Mouse (Mus musculus): ENCODE results near the gene Etv2. TPM values are rescaled to one million over a fixed set of nuclear protein-coding genes. Genes with fewer than 3 reads are reported as not detected.

Gene Etv2
- polyA plus RNA-seq (2012; fragmentation: generic; extraction: Trizol) = under 1 TPM in 1 of 2 experiments, not detected in 1; 0.05 TPM

DNA sequence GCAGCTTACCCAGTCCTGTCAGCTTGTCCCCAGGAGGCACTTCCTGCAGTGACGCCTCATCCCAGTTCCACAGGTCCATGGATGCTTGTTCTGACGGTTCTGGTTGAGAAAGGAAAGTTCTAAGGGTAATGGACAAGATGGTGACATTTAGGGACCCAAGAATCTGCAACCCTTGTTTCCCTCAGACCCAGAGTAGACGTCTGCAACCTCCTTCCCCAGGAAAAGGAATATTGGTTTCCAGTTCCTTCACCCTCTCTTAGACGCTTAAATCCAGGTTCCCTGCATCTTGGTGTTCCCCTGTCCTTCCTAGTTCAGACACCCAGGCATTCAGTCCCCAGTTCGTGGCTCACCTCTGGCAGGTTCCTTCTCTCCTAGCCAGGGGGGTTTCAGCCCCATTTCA lies at the start of gene Etv2:
Etv2 (minus strand) TSS at position 101 of the 400 bp plus-strand sequence.

DNA sequence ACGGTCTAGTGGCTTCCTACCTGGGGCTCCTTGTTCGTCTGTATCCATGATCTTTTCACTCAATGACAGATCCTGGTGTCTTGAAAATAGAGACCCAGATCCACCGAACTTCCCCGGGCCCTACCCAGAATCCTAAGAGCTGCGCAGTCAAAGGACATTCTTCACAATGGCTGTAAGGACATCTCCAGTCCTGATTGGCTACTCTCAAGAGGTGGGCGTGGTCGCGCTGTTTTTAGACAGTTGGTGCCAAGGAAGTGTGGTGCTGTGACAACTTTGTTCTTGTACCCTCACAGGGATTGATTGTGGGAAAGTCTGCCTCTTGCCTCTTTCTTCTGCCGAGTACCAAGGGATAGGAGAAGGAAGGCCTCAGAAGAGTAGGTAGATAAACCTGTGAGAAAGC lies 35.8 kb upstream of the Etv2 start, which contains the start of gene Pmis2:
Pmis2 (minus strand) TSS at position 126 of the 400 bp plus-strand sequence.

DNA sequence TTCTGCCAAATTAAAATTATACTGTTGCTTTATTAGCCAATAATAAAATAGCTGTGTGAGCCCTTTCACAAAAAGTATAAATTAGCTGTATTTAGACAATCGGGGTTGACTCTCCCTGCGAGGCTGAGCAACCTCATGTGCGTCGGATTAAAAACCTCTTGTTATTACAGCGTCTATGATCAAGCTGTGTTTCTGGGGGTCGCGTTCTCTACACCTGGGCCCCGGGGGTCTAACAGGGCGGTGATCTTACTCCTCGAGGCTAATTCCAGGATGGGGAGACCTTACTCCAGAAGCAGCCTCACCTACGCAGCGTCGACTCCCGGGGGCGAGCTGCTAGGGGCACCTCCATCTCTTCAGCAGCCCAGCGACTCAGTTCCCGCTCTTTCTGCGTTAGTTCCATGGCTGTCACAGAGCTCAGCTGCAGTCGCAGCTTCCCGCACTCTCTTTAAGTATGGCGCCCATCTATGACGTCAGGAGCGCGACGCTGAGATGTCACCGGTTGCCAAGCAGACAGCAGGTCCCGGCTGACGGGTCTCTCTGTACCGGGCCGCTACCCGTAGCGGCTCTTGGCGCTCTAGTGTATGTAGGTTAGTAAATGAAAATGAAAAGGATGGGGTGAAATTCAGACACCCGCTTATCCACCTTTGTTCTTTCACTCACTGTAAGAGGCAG lies 29.0 kb upstream of the Etv2 start, which contains the start of gene Haus5:
Haus5 (minus strand) TSS at position 466 of the 672 bp plus-strand sequence.

DNA sequence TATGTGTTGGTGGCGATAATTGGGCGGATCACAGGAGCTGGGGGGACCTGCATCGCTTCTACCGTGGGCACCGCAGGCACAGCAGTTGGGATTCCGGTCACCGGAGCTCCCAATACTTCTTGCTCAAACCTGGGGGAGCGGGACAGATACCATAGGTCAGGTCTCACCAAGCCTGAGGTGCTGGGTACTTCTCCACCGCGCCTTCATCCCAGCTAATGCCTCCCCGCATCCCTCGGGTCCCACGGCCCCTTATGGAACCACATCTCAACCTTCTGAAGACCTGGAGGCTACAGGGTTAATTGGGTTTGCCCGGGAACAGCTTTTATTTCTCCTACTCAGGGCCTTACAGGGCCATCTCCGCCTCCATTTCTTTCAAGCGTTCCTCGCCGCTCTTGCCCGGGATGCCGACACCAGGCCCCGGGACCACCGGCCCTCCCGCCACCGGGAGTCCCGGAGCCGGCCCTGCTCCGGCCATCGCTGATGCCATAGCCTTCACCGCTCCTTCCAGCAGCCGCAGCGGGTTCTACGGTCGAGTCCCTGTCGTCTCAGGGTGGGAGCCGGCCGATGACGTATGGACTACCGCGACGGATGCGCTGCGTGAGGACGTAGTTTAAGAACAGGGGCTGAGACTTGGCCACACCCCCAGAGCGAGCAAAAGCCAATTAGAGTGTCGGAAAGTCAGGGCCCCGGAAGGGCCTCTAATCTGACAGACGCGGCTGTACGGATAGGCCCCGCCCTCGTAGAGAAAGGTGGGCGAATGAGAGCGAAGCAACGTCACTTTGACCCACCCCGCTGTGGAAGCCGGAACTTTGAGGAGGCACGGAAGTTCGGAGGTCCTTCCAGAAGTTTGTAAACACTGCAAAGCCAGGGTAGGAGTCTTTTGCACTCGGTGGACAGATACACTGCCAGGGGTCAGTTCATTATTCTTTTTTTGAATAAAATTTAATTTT lies 14.2 kb upstream of the Etv2 start, which contains the start of gene Rbm42:
Rbm42 (minus strand) TSS at position 727 of the 950 bp plus-strand sequence.

DNA sequence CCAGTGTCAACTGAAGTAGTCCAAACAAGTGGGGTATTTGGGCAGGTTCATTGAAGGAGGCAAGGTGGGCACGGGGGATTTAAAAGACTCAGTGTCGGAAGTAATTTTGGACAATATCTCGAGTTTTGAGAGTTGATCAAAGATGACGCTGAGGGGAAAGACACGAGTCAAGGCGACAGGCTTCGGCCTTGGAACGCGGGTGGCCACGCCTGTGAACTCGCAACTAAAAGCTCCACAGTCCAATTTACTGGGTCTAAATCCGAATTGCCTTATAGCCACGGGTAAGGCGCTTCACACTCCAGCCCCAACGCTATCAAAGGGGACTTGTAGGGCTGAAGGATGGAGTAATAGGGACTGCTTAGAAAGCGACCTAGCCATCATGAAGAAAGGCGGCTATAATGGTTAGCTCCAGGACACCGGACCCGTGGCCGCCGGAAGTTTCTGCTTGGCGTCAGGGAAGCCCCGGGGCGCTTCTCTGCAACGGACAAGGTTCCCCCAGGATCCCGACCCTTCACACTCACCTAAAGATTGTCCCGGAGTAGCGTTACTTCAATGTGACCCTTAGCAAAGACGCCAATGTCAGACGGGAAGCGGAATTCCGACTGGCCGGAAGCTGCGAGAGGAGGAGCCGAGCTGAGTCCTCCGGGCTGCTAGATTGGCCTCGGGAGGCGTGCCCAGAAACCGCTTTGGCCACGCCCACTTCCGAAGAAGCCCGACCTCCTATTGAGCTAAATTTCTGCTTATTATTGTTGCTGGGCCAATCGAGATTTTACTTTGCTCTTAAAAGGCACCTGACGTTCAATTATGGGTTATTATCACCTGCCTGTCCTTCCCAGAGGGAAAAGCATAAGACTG lies 9.9 kb downstream of the Etv2 start, which contains the start of gene Cox6b1:
Cox6b1 (minus strand) TSS at position 622 of the 855 bp plus-strand sequence.

DNA sequence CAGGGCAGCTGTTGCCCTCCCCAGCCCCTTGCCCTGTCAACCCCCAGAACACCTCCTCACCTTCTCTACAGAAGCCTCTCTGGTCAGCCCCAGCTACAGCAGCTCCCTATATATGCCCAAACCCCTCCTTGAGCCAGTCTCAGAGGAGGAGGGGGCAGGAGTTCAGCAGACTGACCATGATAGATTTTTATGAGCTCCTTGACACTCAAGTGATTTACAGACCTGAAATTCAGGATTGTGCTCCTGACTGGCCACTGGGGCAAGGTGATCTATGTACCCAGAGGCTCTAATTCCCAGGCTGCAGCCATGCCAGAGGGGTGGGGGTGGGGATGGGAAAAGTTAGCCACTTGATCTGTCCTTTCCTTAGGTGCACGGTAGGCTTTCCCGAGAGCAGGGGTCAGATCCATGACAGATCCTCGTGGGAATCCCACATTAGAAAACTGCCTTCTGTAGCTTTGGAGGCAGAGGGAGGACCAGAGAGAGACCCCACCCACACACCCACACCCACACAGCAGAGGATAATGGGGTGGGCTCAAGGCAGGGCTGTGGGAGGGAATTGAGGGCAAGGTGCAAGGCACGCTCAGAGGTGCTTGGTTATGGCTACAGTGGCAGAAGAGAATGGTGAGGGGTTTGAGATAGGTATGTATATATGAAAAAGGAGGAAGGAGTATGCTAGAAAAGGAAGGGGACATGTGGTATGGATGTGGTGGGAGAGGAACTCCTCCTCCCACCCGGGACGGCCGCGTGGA lies 22.8 kb downstream of the Etv2 start, which contains the start of gene Upk1a:
Upk1a (minus strand) TSS at position 194 of the 749 bp plus-strand sequence.

DNA sequence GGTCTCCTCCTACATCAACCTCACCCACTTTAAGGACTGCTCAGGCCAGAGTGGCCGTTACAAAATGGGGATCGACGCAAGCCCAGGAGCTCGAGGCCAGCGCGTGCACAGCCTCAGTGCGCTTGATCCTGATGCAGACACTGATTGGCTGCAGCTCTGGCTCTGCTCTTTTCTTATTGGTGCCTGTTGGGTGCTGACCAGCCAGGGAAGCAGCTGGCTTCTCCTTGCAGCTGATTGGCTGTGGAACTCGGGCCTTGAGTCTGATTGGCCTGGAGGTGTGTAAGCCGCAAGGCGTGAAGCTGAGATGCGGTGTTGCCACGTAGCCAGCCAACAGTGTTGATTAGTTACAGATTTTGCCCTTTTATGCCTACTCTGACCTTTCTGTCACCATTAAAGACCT lies 36.9 kb downstream of the Etv2 start, which contains the start of gene Zbtb32:
Zbtb32 (minus strand) TSS at position 124 of the 400 bp plus-strand sequence.

DNA sequence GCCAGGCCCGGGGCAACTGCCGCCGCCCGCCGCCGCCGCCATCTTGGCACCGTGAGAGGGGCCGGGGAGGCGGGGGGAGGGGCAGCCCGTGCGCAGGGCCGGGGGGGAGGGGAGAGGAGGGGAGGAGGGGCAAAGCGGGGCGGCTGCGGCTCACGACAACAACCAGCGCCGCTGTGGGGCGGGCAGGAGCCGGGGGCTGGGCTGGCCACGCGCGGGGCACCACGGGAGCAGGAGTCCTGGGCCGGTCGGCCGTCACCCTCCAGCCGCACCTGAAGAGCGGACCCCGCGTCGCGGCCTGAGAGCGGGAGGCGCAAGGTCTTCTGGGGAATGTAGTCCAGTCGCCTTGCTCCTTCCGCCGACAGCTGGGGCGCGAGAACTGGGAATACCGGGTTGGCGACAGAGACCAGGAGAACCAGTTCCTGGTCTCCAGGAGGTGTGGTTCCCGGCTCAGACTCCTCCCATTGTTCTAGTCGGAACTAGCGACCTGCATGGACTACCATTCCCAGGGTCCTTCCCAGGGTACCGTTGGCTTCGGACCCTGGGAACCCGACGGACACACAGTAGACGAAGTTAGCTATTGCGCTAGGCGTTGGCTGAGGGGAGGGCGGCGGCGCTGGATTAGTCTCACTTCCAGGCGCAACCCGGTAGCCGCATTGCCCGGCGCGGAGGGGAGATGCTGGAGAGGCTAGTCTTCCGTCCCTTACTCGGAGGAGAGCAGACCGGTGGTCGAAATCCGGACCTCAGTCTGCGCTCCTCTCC lies 46.8 kb downstream of the Etv2 start, which contains the start of gene Kmt2b:
Kmt2b (minus strand) TSS at position 51 of the 759 bp plus-strand sequence.

Other genes with a start within 250 kb of the Etv2 start
- not detected for gene Tyrobp, start 222.1 kb downstream of the Etv2 start, polyA plus RNA-seq (2012; fragmentation: generic; extraction: Trizol)
- not detected for gene Hcst, start 216.0 kb downstream of the Etv2 start, polyA plus RNA-seq (2012; fragmentation: generic; extraction: Trizol)
- gene Nfkbid, start 214.1 kb downstream of the Etv2 start, polyA plus RNA-seq (2012; fragmentation: generic; extraction: Trizol) = not detected
- under 1 TPM; 0.02 to 0.13 TPM for gene Aplp1, start 190.3 kb downstream of the Etv2 start, polyA plus RNA-seq (2012; fragmentation: generic; extraction: Trizol)
- not detected for gene Kirrel2, start 178.2 kb downstream of the Etv2 start, polyA plus RNA-seq (2012; fragmentation: generic; extraction: Trizol)
- under 1 TPM; 0.28 TPM for gene Nphs1, start 177.5 kb downstream of the Etv2 start, polyA plus RNA-seq (2012; fragmentation: generic; extraction: Trizol)
- gene Prodh2, start 142.2 kb downstream of the Etv2 start, polyA plus RNA-seq (2012; fragmentation: generic; extraction: Trizol) = not detected
- gene Arhgap33, start 100.8 kb downstream of the Etv2 start, polyA plus RNA-seq (2012; fragmentation: generic; extraction: Trizol) = 10 to 100 TPM in 1 of 2 experiments, under 1 TPM in 1; 0.55 to 10.4 TPM
- 100 to 1,000 TPM; 101 to 108 TPM for gene Hspb6, start 83.7 kb downstream of the Etv2 start, polyA plus RNA-seq (2012; fragmentation: generic; extraction: Trizol)
- 10 to 100 TPM in 1 of 2 experiments, 1 to 10 TPM in 1; 2.9 to 18.1 TPM for gene Proser3, start 83.6 kb downstream of the Etv2 start, polyA plus RNA-seq (2012; fragmentation: generic; extraction: Trizol)
- 10 to 100 TPM; 55.0 to 57.3 TPM for gene Lin37, start 76.0 kb downstream of the Etv2 start, polyA plus RNA-seq (2012; fragmentation: generic; extraction: Trizol)
- 10 to 100 TPM; 59.0 to 76.2 TPM for gene U2af1l4, start 72.6 kb downstream of the Etv2 start, polyA plus RNA-seq (2012; fragmentation: generic; extraction: Trizol)
- 1 to 10 TPM in 1 of 2 experiments, under 1 TPM in 1; 0.21 to 1.4 TPM for gene Gm49396, start 72.5 kb downstream of the Etv2 start, polyA plus RNA-seq (2012; fragmentation: generic; extraction: Trizol)
- 100 to 1,000 TPM; 203 to 206 TPM for gene Psenen, start 72.2 kb downstream of the Etv2 start, polyA plus RNA-seq (2012; fragmentation: generic; extraction: Trizol)
- 1 to 10 TPM in 1 of 2 experiments, under 1 TPM in 1; 0.18 to 1.6 TPM for gene Igflr1, start 70.4 kb downstream of the Etv2 start, polyA plus RNA-seq (2012; fragmentation: generic; extraction: Trizol)
- 10 to 100 TPM in 1 of 2 experiments, 1 to 10 TPM in 1; 3.7 to 16.5 TPM for gene Kmt2b, start 47.1 kb downstream of the Etv2 start, polyA plus RNA-seq (2012; fragmentation: generic; extraction: Trizol)
- under 1 TPM; 0.05 to 0.28 TPM for gene Zbtb32, start 36.9 kb downstream of the Etv2 start, polyA plus RNA-seq (2012; fragmentation: generic; extraction: Trizol)
- gene Upk1a, start 23.0 kb downstream of the Etv2 start, polyA plus RNA-seq (2012; fragmentation: generic; extraction: Trizol) = 1 to 10 TPM in 1 of 2 experiments, under 1 TPM in 1; 0.34 to 1.1 TPM
- gene Cox6b1, start 9.7 kb downstream of the Etv2 start, polyA plus RNA-seq (2012; fragmentation: generic; extraction: Trizol) = 100 to 1,000 TPM; 929 to 961 TPM
- gene Rbm42, start 14.5 kb upstream of the Etv2 start, polyA plus RNA-seq (2012; fragmentation: generic; extraction: Trizol) = 100 to 1,000 TPM; 133 to 147 TPM
- gene Haus5, start 29.1 kb upstream of the Etv2 start, polyA plus RNA-seq (2012; fragmentation: generic; extraction: Trizol) = 10 to 100 TPM; 15.2 to 16.6 TPM
- gene Pmis2, start 35.8 kb upstream of the Etv2 start, polyA plus RNA-seq (2012; fragmentation: generic; extraction: Trizol) = not detected
- not detected for gene 2200002J24Rik, start 63.1 kb upstream of the Etv2 start, polyA plus RNA-seq (2012; fragmentation: generic; extraction: Trizol)
- gene Atp4a, start 76.4 kb upstream of the Etv2 start, polyA plus RNA-seq (2012; fragmentation: generic; extraction: Trizol) = not detected
- gene Tmem147, start 93.7 kb upstream of the Etv2 start, polyA plus RNA-seq (2012; fragmentation: generic; extraction: Trizol) = 100 to 1,000 TPM; 160 to 238 TPM
- gene Gapdhs, start 107.8 kb upstream of the Etv2 start, polyA plus RNA-seq (2012; fragmentation: generic; extraction: Trizol) = not detected
- 1 to 10 TPM; 1.0 to 2.6 TPM for gene Sbsn, start 115.6 kb upstream of the Etv2 start, polyA plus RNA-seq (2012; fragmentation: generic; extraction: Trizol)
- gene Dmkn, start 127.9 kb upstream of the Etv2 start, polyA plus RNA-seq (2012; fragmentation: generic; extraction: Trizol) = not detected
- gene Krtdap, start 152.0 kb upstream of the Etv2 start, polyA plus RNA-seq (2012; fragmentation: generic; extraction: Trizol) = not detected
- not detected for gene Ffar2, start 187.9 kb upstream of the Etv2 start, polyA plus RNA-seq (2012; fragmentation: generic; extraction: Trizol)
- gene Ffar3, start 220.3 kb upstream of the Etv2 start, polyA plus RNA-seq (2012; fragmentation: generic; extraction: Trizol) = not detected
- gene Ffar1, start 225.7 kb upstream of the Etv2 start, polyA plus RNA-seq (2012; fragmentation: generic; extraction: Trizol) = not detected
- under 1 TPM in 1 of 2 experiments, not detected in 1; 0.01 TPM for gene Cd22, start 244.5 kb upstream of the Etv2 start, polyA plus RNA-seq (2012; fragmentation: generic; extraction: Trizol)

All from C3H10T1/2 (cell line).